Mouse (Mus musculus) lung, postnatal 0 days (tissue): ENCODE measurements around the gene Oca2.

Experiments
- CTCF ChIP-seq: IDR thresholded peaks from 2 replicates; pipeline ENCODE4 v1.5.1; 2016; ENCODE audit warnings: antibody characterized with exemption, mild to moderate bottlenecking
- EP300 ChIP-seq: IDR thresholded peaks from 2 replicates; pipeline ENCODE4 v1.6.1; 2016; ENCODE audit warnings: antibody characterized with exemption, mild to moderate bottlenecking, control low read depth

- TF ChIP-seq CTCF (no peak), EP300 (no peak)
These were observed 295.3 kb downstream of the Oca2 start for GRCm38 (mm10) chr7:56534856-56535255.
